Mouse (Mus musculus): Measurements from ENCODE around the gene Ublcp1.

DNA sequence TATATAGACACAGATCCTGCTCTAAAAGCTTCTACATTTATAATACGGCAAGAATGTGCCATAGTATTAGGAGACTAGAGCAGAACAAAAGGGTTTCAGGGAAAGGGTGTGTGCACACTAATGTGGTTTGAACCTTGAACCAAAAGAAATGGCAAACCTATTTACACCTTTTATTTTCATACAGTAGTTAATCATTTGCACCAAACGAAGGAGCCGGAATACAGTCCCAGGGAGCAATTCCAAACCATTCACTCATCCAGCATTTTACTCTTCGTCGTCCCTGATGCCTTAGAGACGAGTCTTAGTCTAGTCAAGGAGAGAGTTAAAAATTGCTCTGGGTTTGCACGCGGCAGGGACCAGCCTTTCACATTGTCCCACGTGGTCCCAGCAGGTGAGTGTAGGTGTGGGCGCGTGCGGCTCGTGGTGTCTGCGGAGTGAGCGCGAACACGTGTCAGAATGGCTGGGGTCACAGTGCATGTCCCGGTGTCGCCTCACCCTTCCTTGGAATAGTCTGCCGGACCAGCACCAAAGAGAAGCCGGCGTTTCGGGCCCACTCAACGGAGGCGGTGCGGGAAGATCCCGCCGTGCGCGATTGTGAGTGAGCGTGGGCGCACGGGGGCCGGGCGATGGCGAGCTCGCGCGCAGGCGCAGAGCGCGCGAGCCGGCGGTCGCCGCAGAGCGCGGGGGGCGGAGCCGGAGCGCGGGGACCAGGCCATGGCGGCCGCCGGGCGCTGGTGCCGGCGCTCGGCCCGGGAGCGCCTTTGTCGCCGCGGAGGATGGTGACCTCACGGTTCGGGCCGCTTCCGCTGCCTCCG is 48.2 kb upstream of the Ublcp1 start, which contains the start of gene Rnf145:
- TF ChIP-seq EP300 (IDR thresholded peaks at IDR 0.05; ENCODE audit: low read depth): no peak
- no peak for TF ChIP-seq CTCF (IDR thresholded peaks at IDR 0.05; ENCODE audit: low read depth)
